Mouse (Mus musculus) monocyte, adult 5-6 weeks (primary cell): ENCODE data around the gene Ifnb1. TPM values are rescaled to one million over a fixed set of nuclear protein-coding genes. Genes with fewer than 3 reads are reported as not detected.

Source experiments
- ATAC-seq: fragments of 153-309, 156-312 bp; replicated peaks from 2 replicates; pipeline ENCODE4 v1.8.0; 2017; ENCODE audit warnings: mild to moderate bottlenecking; ENCODE audit not compliant: low TSS enrichment, insufficient number of reproducible peaks, severe bottlenecking, poor library complexity, low FRiP score
- total RNA-seq: library from RNA; stranded (forward); fragments of 200-1000, 200-491, 200-594 nt; gene quantifications from 3 replicates; pipeline ENCODE4 v1.2.3, GENCODE M21; 2017

Gene Ifnb1
- total RNA-seq, 1 experiment from 2014 or later, result not detected

GRCm38 (mm10) chr4:88515250-88515649 lies 7.3 kb downstream of the Ifnb1 start:
- no peak for ATAC-seq

GRCm38 (mm10) chr4:88514403-88514802 lies 8.2 kb downstream of the Ifnb1 start:
- peak; percentile 67 for ATAC-seq

DNA sequence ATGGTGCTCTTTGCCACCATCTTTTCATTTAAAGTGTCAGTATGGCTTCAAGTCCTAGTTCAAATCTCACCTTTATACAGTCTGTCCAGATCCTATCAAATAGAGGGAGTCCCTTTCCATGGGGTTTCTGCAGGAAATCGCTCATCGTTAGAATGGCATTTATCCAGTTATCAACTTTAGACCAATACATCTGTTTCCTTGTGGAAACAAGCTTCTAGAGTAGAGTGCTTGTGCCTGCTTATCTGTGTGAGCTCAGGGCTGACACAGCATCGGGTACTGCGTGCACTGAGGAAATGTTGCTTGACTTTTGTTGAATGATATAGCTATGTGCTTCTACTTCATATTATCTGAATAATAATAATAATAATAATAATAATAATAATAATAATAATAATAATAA lies 8.8 kb downstream of the Ifnb1 start:
- ATAC-seq, result no peak

- ATAC-seq, result no peak
These were observed 18.8 kb downstream of the Ifnb1 start for GRCm38 (mm10) chr4:88503753-88504152.

DNA sequence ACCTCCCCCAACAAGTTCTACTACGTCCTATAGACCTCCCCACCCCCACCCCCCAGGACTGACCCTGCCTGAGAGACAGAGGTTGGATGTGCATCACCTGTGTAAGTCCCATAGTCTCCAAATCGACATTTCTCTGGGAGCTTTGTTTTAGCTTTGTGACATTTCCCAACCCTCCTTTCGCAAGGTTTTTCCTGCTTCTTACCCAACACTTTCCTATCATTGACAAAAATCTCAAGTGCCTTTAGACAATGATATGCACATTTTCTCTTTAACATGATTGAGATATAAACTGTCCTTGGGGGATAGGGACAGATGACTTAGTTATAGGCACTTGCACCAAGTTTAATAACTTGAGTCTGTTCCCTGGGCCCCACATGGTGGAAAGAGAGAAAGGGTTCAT lies 21.3 kb downstream of the Ifnb1 start:
- no peak for ATAC-seq

GRCm38 (mm10) chr4:88496321-88497018 lies 26.1 kb downstream of the Ifnb1 start:
- no peak for ATAC-seq

DNA sequence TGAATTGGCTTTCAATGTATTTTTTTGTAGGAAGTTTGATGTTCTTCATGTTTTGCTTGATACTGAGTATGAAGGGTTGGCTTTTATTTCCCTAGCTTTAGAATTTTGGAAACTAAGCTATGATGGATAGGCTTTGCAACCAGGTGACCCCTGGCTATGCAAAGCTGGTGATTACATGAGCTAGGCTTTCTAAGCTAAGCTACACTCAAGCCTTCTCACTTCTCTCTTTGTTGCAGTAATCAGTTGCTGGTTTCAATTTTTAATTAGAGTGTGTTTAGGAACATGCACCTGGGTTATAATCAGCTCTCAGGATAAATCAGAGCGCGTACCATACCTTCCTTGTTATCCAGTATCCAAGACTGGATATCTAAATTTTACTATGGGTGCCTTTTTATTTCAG lies 33.0 kb downstream of the Ifnb1 start:
- no peak for ATAC-seq

- no peak for ATAC-seq
These were observed 34.5 kb downstream of the Ifnb1 start for GRCm38 (mm10) chr4:88488107-88488506.

DNA sequence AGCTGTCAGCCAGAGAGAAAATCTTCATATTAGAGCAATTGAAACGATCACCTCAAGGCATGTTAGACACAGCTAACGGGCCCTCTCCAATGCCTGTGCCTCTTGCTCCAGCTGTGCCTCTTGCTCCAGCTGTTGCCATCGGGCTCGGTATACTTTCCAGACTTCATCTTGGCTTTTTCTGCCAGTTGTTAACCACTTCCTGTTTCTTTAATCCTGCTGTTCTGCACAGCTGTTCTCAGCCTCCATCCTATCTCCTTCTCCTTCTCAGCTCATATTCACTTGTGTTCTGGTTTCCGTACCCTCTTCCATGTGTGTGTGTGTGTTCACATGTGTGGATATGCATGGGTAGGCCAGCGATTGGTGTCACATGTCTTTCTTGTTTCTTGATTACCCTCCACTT lies 42.4 kb downstream of the Ifnb1 start:
- ATAC-seq, result no peak

GRCm38 (mm10) chr4:88478809-88479186 lies 43.8 kb downstream of the Ifnb1 start:
- no peak for ATAC-seq

DNA sequence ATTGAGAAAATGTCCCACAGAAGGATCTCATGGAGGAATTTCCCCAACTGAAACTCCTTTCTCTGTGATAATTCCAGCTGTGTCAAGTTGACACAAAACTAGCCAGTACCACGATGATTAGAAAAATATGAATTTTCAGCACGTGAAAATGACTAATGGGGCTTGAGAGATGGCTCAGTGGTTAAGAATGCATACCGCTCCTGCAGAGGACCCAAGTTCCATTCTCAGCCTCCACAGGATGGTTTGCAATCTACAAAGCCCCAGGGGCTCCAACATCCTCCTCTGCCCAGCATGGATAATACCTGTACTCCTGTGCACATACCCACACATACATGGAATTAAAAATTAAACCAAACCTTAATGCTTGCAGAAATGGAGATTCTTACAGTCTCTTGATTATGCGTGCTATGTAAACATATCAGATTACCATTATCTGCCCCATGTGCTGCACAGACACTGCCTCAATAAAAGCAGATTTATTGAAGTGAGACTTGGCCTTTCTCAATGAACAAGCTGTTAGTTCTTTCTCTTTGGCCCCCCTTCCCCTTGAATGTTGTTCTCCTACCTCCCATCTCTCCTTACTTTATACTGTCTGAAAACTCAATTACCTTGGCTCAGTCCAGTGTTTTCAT lies 44.3 kb downstream of the Ifnb1 start:
- ATAC-seq, result no peak

DNA sequence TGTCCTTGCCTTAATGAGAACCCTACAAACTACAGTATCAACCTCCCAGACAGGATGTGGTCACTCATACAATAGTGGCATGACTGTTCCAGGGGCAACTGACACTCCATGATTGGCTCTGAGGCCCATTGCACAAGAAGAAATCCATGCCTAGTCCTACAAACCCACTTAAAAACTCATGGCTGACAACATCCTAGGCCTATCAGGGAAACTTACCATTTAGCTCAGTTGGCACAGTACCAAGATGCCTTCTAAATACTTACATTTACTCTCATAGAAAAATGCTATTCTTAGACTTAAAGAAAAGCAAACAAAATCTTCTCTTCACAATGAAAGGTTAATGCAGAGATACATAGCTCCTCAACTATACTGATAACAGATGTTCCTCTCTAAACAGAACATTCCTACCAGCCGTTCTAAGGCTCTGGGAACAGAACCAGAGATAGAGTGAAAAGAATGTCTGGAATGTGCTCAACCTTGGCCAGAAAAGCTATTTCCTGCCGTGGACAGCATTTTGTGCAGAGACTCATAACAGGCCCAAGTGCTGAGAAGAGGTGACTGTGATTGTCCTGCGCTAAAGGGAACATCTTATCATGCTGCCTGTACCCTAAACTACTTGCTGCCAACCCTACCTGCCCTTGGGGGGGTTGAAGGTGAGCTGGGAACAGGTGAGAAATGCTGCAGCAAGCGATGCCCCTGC lies 45.9 kb downstream of the Ifnb1 start:
- no peak for ATAC-seq

GRCm38 (mm10) chr4:88476084-88476483 lies 46.5 kb downstream of the Ifnb1 start:
- ATAC-seq, result no peak

Other genes starting within 250 kb of the Ifnb1 start
- gene Hacd4, start 83.8 kb downstream of the Ifnb1 start, total RNA-seq, result 23.0 to 31.7 TPM (median 30.7 TPM) in 3 replicates
- not detected in 3 replicates for gene Ifna15, start 35.5 kb upstream of the Ifnb1 start, total RNA-seq
- gene Ifna14, start 49.0 kb upstream of the Ifnb1 start, total RNA-seq, result not detected in 3 replicates
- not detected in 3 replicates for gene Ifna9, start 69.6 kb upstream of the Ifnb1 start, total RNA-seq
- gene Ifna12, start 80.6 kb upstream of the Ifnb1 start, total RNA-seq, result not detected in 3 replicates
- gene C87499, start 111.6 kb upstream of the Ifnb1 start, total RNA-seq, result not detected in 3 replicates
- gene Ifna13, start 121.7 kb upstream of the Ifnb1 start, total RNA-seq, result not detected in 3 replicates
- not detected in 3 replicates for gene Ifna16, start 154.2 kb upstream of the Ifnb1 start, total RNA-seq
- not detected in 3 replicates for gene Ifna2, start 161.1 kb upstream of the Ifnb1 start, total RNA-seq
- gene Ifnab, start 168.6 kb upstream of the Ifnb1 start, total RNA-seq, result 0.43 TPM in 1 of 3 replicates, not detected in the others
- 0.49 to 2.0 TPM in 2 of 3 replicates, not detected in the other for gene Gm26566, start 199.0 kb upstream of the Ifnb1 start, total RNA-seq
- 43.5 to 56.6 TPM (median 49.0 TPM) in 3 replicates for gene Klhl9, start 199.7 kb upstream of the Ifnb1 start, total RNA-seq
- gene Gm13271, start 232.1 kb upstream of the Ifnb1 start, total RNA-seq, result not detected in 3 replicates
- gene Gm13283, start 237.3 kb upstream of the Ifnb1 start, total RNA-seq, result not detected in 3 replicates